Mouse (Mus musculus) liver, postnatal 0 days (tissue): Measurements from ENCODE around the gene Prdx1. TPM values are rescaled to one million over a fixed set of nuclear protein-coding genes. Genes with fewer than 3 reads are reported as not detected.

Experiments used
- ATAC-seq: fragments of 200-750 bp; cut with Nextera tagmentation; 2 replicates; pipeline ENCODE4 v1.8.0; 2017; ENCODE audit warnings: mild to moderate bottlenecking, moderate library complexity
- DNase-seq: peaks from one replicate; pipeline ENCODE4 v3.0.0-alpha.2; 2016
- H3K27ac ChIP-seq: fragments of 300-500 bp; sonication (generic); 2 replicates; pipeline ENCODE4 v1.5.1; 2014; ENCODE audit warnings: antibody characterized with exemption, moderate library complexity, mild to moderate bottlenecking, low read depth
- H3K27me3 ChIP-seq: fragments of 300-500 bp; sonication (generic); 2 replicates; pipeline ENCODE4 v1.6.1; 2014; ENCODE audit warnings: low read length, control low read depth, mixed read lengths; ENCODE audit not compliant: insufficient read depth
- H3K36me3 ChIP-seq: fragments of 300-500 bp; sonication (generic); replicated peaks from 2 replicates; pipeline ENCODE4 v1.6.1; 2014; ENCODE audit warnings: mild to moderate bottlenecking, control low read depth, low read length, moderate library complexity, mixed read lengths; ENCODE audit not compliant: insufficient read depth
- H3K4me1 ChIP-seq: fragments of 300-500 bp; sonication (generic); 2 replicates; pipeline ENCODE4 v1.6.1; 2014; ENCODE audit warnings: antibody characterized with exemption, mild to moderate bottlenecking, control low read depth; ENCODE audit not compliant: insufficient read depth
- H3K4me2 ChIP-seq: fragments of 300-500 bp; sonication (generic); 2 replicates; pipeline ENCODE4 v1.6.1; 2014; ENCODE audit warnings: low read depth, mild to moderate bottlenecking, low read length, moderate library complexity, mixed read lengths
- H3K4me3 ChIP-seq: fragments of 300-500 bp; sonication (generic); 2 replicates; pipeline ENCODE4 v1.5.1; 2014; ENCODE audit warnings: low read depth, low read length
- H3K9ac ChIP-seq: fragments of 300-500 bp; sonication (generic); replicated peaks from 2 replicates; pipeline ENCODE4 v1.6.1; 2014; ENCODE audit warnings: mild to moderate bottlenecking, moderate library complexity
- H3K9me3 ChIP-seq: fragments of 300-500 bp; sonication (generic); 2 replicates; pipeline ENCODE4 v1.6.1; 2016; ENCODE audit warnings: mild to moderate bottlenecking, control low read depth, low read length, mixed read lengths
- CTCF ChIP-seq: sonication (generic); IDR thresholded peaks from 2 replicates; pipeline ENCODE4 v1.5.1; 2016; ENCODE audit warnings: antibody characterized with exemption, low read depth
- EP300 ChIP-seq: IDR thresholded peaks from 2 replicates; pipeline ENCODE4 v1.6.1; 2016; ENCODE audit warnings: antibody characterized with exemption, low read depth, mild to moderate bottlenecking
- WGBS: fragments of 180-500 bp; shearing (Covaris S2); extraction: QIAGEN DNeasy Blood & Tissue Kit; methylation state at CpG from one replicate; pipeline ENCODE4 v1.1.7; 2014; ENCODE audit not compliant: insufficient replicate concordance; 5-methylcytosine and 5-hydroxymethylcytosine counted together
- polyA plus RNA-seq: library from polyadenylated mRNA; unstranded; fragments of >200 nt; fragmentation: Nextera tagmentation; extraction: Ambion mirVana; gene quantifications from 2 replicates; pipeline ENCODE4 v1.2.1, GENCODE M21; 2015

Prdx1 gene
- polyA plus RNA-seq, 1 experiment from 2014 or later = 2,167 TPM

DNA sequence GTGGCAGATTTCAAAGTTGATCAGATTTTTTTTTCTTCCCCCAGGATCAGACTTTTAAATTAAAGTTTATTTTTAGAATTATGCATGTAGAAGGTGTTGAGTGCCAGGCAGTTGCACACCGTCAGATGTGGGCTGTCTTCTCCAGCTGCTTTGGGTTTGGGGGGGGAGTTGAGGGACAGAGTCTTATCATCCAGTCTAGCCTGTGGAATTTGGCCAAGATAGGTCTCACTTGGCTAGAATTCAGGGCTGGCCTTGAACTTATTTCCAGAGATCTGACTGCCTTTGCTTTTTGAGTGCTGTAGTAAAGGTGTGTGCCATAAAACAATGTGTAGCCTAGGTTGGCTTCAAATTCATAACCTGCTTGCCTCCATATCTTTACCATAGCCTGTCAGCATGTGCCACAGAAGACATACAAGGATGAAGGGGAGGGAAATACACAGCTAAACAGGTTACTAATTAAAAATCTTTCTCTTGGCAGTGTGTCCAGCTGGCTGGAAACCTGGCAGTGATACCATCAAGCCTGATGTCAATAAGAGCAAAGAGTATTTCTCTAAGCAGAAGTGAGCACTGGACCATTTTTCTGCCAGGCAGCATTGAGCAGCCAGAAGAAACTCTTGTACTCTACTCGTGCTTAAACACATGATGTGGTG, 13.5 kb downstream of the Prdx1 start:
- DNase-seq = no peak
- peak overlapping the region; percentile 30; the same call in 1 of the 2 replicates for H3K27ac ChIP-seq
- H3K36me3 ChIP-seq = peaks cover 43% of the 10 kb centered on the region
- TF ChIP-seq CTCF (no peak), EP300 (no peak)
- H3K4me2 ChIP-seq = no peak overlapping the region
- no peaks in the 10 kb centered on the region for H3K27me3 ChIP-seq
- peak; percentile 73 for ATAC-seq
- no peak overlapping the region for H3K9ac ChIP-seq
- H3K4me3 ChIP-seq = no peak overlapping the region
- peaks cover 6% of the 10 kb centered on the region; the same call in 1 of the 2 replicates for H3K4me1 ChIP-seq
- WGBS = 36% methylated on average over 2 of the region's 2 CpGs
- no peaks in the 10 kb centered on the region for H3K9me3 ChIP-seq

DNA sequence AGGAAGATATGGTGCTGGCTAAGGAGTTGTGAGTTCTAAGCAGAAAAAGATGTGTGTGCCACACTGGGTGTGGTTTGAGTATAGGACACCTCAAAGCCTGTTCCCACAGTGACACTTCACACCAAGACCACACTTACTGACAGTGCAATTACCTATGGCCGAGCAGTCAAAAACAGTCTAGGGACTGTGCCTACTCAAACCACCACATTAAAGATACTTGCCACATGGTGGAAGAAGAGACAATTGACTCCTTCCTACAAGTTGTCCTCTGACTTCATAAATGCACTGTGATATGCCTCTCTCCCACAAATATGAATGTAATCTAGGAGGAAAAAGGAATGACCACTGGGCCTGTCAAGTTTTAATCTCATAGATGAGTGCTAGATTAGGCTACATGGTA, 15.6 kb downstream of the Prdx1 start:
- Histone ChIP-seq H3K9ac (no peak overlapping the region), H3K27me3 (no peaks in the 10 kb centered on the region), H3K4me3 (no peak overlapping the region), H3K4me2 (no peak overlapping the region), H3K9me3 (no peaks in the 10 kb centered on the region), H3K27ac (no peak overlapping the region), H3K4me1 (0 out of 2 replicates have a peak, but pooled peaks cover 3% of the 10 kb centered on the region), H3K36me3 (peaks cover 25% of the 10 kb centered on the region)
- ATAC-seq (no peak), DNase-seq (no peak)
- TF ChIP-seq CTCF (no peak), EP300 (no peak)
- WGBS = 73% methylated on average over 1 of the region's 1 CpGs

GRCm38 (mm10) chr4:116703804-116704203, 18.5 kb downstream of the Prdx1 start:
- DNase-seq (peak; percentile 86), ATAC-seq (no peak)
- H3K4me2 ChIP-seq = no peak overlapping the region
- no peaks in the 10 kb centered on the region for H3K27me3 ChIP-seq
- H3K27ac ChIP-seq = no peak overlapping the region
- 26% methylated on average over 6 of the region's 6 CpGs for WGBS
- H3K4me1 ChIP-seq = peaks cover 12% of the 10 kb centered on the region
- peaks cover 20% of the 10 kb centered on the region for H3K36me3 ChIP-seq
- no peaks in the 10 kb centered on the region for H3K9me3 ChIP-seq
- H3K4me3 ChIP-seq = no peak overlapping the region
- H3K9ac ChIP-seq = no peak overlapping the region
- TF ChIP-seq EP300 (no peak), CTCF (peak; percentile 88)

GRCm38 (mm10) chr4:116707666-116708065, 22.3 kb downstream of the Prdx1 start:
- no peaks in the 10 kb centered on the region for H3K9me3 ChIP-seq
- peaks cover 14% of the 10 kb centered on the region for H3K4me1 ChIP-seq
- H3K36me3 ChIP-seq = peaks cover 6% of the 10 kb centered on the region; the same call in 1 of the 2 replicates
- DNase-seq (no peak), ATAC-seq (no peak)
- H3K4me2 ChIP-seq = peak overlapping the region; percentile 74
- H3K9ac ChIP-seq = peak overlapping the region; percentile 73
- TF ChIP-seq EP300 = no peak
- TF ChIP-seq CTCF = no peak
- 0 out of 2 replicates have a peak overlapping the region, but pooled peaks have one; percentile 57 for H3K27ac ChIP-seq
- 11% methylated on average over 9 of the region's 9 CpGs for WGBS
- H3K27me3 ChIP-seq = no peaks in the 10 kb centered on the region
- peak overlapping the region; percentile 56 for H3K4me3 ChIP-seq

- H3K36me3 ChIP-seq = peaks cover 4% of the 10 kb centered on the region; the same call in 1 of the 2 replicates
- peaks cover 14% of the 10 kb centered on the region for H3K4me1 ChIP-seq
- TF ChIP-seq EP300 = peak; percentile 66; the same call in 1 of the 2 replicates
- TF ChIP-seq CTCF = peak; percentile 39
- H3K9ac ChIP-seq = peak within 1 kb of the TSS; percentile 73
- WGBS = under 1% methylated on average over 29 of the region's 29 CpGs
- peak within 1 kb of the TSS; percentile 74 for H3K4me2 ChIP-seq
- DNase-seq (peak; percentile 88), ATAC-seq (peak; percentile 99)
- no peaks in the 10 kb centered on the region for H3K9me3 ChIP-seq
- peak within 1 kb of the TSS; percentile 56 for H3K4me3 ChIP-seq
- H3K27me3 ChIP-seq = no peaks in the 10 kb centered on the region
- peak within 1 kb of the TSS; percentile 57 for H3K27ac ChIP-seq
These were observed 22.9 kb downstream of the Prdx1 start, which contains the start of the genes Mmachc and Ccdc163 for GRCm38 (mm10) chr4:116708201-116708764. Gene Mmachc, minus strand, starts transcription at chr4:116708406. Gene Ccdc163, plus strand, starts transcription at chr4:116708509.

DNA sequence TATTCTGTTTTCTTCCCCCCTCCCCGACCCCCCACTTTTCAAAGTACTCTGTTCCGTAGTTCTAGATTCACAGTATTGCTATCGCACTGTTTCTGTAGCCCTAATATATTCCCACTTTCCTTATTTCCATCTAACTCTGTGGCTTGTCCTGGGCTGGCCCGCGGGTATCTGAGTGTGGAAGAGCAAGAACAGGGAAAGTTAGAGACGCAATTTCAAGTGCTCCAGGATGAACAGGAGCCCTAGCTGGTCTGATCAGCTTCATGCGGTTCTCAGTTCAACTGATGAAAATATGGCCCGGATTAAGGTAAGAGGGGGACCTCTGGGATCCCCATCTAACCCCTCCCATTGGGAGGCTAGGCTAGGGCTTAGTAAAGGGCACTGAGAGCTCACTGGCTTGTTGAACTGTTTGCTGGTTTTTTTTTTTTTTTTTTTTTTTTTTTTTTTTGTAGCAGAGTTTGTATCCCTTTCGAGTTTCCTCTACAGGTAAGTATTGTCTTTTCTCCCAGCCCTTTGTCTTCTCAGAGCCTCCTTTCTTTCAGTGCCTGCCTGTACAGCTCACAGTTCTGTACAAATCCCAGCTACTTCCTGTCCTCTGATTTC, 23.5 kb downstream of the Prdx1 start:
- H3K4me2 ChIP-seq = peak overlapping the region; percentile 74
- no peak for DNase-seq

More for the DNA sequence above, 23.5 kb downstream of the Prdx1 start:
- Histone ChIP-seq H3K36me3 (no peaks in the 10 kb centered on the region), H3K27me3 (no peaks in the 10 kb centered on the region), H3K9me3 (no peaks in the 10 kb centered on the region), H3K4me3 (peak overlapping the region; percentile 56), H3K27ac (peak overlapping the region; percentile 29; the same call in 1 of the 2 replicates), H3K4me1 (peaks cover 14% of the 10 kb centered on the region), H3K9ac (peak overlapping the region; percentile 62)
- TF ChIP-seq EP300 (no peak), CTCF (no peak)
- 0 out of 2 replicates have a peak, but pooled peaks have one; percentile 1 for ATAC-seq
- WGBS = 5% methylated on average over 9 of the region's 9 CpGs
